Mouse (Mus musculus) heart, postnatal 0 days (tissue): ENCODE measurements around the gene Cinp. TPM values are rescaled to one million over a fixed set of nuclear protein-coding genes. Genes with fewer than 3 reads are reported as not detected.

Source experiments
- ATAC-seq: fragments of 200-750 bp; cut with Nextera tagmentation; 2 replicates; pipeline ENCODE4 v1.8.0; 2017; ENCODE audit warnings: low read depth, moderate number of reproducible peaks, moderate library complexity; ENCODE audit not compliant: insufficient read depth
- DNase-seq: peaks from one replicate; pipeline ENCODE4 v3.0.0-alpha.2; 2016; ENCODE audit warnings: low spot score
- H3K27ac ChIP-seq: fragments of 300-500 bp; sonication (generic); 2 replicates; pipeline ENCODE4 v1.5.1; 2014; ENCODE audit warnings: low read depth, mild to moderate bottlenecking
- H3K27me3 ChIP-seq: fragments of 300-500 bp; sonication (generic); 2 replicates; pipeline ENCODE4 v1.6.1; 2014; ENCODE audit warnings: low read length, mixed read lengths; ENCODE audit not compliant: control insufficient read depth, insufficient read depth
- H3K36me3 ChIP-seq: fragments of 300-500 bp; sonication (generic); replicated peaks from 2 replicates; pipeline ENCODE4 v1.6.1; 2014; ENCODE audit warnings: low read length, mixed read lengths; ENCODE audit not compliant: control insufficient read depth, insufficient read depth
- H3K4me1 ChIP-seq: fragments of 300-500 bp; sonication (generic); 2 replicates; pipeline ENCODE4 v1.6.1; 2014; ENCODE audit warnings: antibody characterized with exemption; ENCODE audit not compliant: control insufficient read depth, insufficient read depth
- H3K4me2 ChIP-seq: fragments of 300-500 bp; sonication (generic); 2 replicates; pipeline ENCODE4 v1.6.1; 2014; ENCODE audit warnings: low read depth, mild to moderate bottlenecking, low read length, moderate library complexity
- H3K4me3 ChIP-seq: fragments of 300-500 bp; sonication (generic); 2 replicates; pipeline ENCODE4 v1.5.1; 2014; ENCODE audit warnings: low read depth, low read length
- H3K9ac ChIP-seq: fragments of 300-500 bp; sonication (generic); replicated peaks from 2 replicates; pipeline ENCODE4 v1.6.1; 2014; ENCODE audit warnings: low read depth, low read length, mixed read lengths
- H3K9me3 ChIP-seq: fragments of 300-500 bp; sonication (generic); replicated peaks from 2 replicates; pipeline ENCODE4 v1.6.1; 2016; ENCODE audit warnings: low read length; ENCODE audit not compliant: control insufficient read depth
- CTCF ChIP-seq: IDR thresholded peaks from 2 replicates; pipeline ENCODE4 v1.5.1; 2016; ENCODE audit warnings: antibody characterized with exemption, control low read depth, low read depth
- EP300 ChIP-seq: IDR thresholded peaks from 2 replicates; pipeline ENCODE4 v1.6.1; 2016; ENCODE audit warnings: antibody characterized with exemption, low read depth
- WGBS: fragments of 180-500 bp; shearing (Covaris S2); extraction: QIAGEN DNeasy Blood & Tissue Kit; methylation state at CpG from one replicate; pipeline ENCODE4 v1.1.7; 2014; 5-methylcytosine and 5-hydroxymethylcytosine counted together
- polyA plus RNA-seq: library from polyadenylated mRNA; unstranded; fragments of >200 nt; fragmentation: Nextera tagmentation; extraction: Ambion mirVana; gene quantifications from 2 replicates; pipeline ENCODE4 v1.2.1, GENCODE M21; 2015
- total RNA-seq: library from RNA; depleted of rRNA; stranded (reverse); fragments of >200 nt; gene quantifications from 2 replicates; pipeline ENCODE4 v1.2.3, GENCODE M21; 2014; ENCODE audit warnings: low replicate concordance

The Cinp gene
- total and polyA plus RNA-seq, 2 experiments from 2014 or later = 47.8 to 91.0 TPM

- DNase-seq (no peak), ATAC-seq (no peak)
- Histone ChIP-seq H3K9me3 (no peaks in the 10 kb centered on the region), H3K27me3 (no peaks in the 10 kb centered on the region), H3K4me1 (no peaks in the 10 kb centered on the region), H3K4me3 (no peak overlapping the region), H3K36me3 (peaks cover 88% of the 10 kb centered on the region), H3K27ac (no peak overlapping the region), H3K9ac (no peak overlapping the region), H3K4me2 (no peak overlapping the region)
- no peak for TF ChIP-seq CTCF
- WGBS = 88% methylated on average over 5 of the region's 5 CpGs
These were observed 17.7 kb downstream of the Cinp start for GRCm38 (mm10) chr12:110871247-110871646.

DNA sequence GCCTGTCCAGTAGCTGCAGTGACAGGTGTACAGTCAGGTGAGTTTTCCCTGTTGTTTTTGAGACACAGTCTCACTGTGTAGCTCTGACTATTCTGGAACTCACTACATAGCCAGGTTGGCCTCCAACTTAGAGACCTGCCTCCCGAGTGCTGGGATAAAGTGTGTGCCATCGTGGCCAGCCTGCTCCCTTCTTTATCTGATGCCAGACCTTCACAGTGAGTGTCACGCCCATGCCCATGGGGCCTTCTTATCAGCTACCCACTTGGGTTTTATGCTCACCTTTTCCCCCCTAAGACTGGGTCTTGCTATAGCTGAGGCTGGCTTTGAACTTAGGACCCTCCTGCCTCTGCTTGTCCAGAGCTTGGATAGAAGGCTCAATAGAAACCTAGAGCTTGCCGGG is 18.8 kb downstream of the Cinp start:
- peaks cover 88% of the 10 kb centered on the region for H3K36me3 ChIP-seq
- no peaks in the 10 kb centered on the region for H3K4me1 ChIP-seq
- no peak overlapping the region for H3K4me2 ChIP-seq
- WGBS = 83% methylated on average over 4 of the region's 4 CpGs
- H3K9ac ChIP-seq = no peak overlapping the region
- H3K4me3 ChIP-seq = no peak overlapping the region
- ATAC-seq = no peak
- no peaks in the 10 kb centered on the region for H3K9me3 ChIP-seq
- no peak for DNase-seq
- H3K27me3 ChIP-seq = no peaks in the 10 kb centered on the region
- TF ChIP-seq EP300 (no peak), CTCF (no peak)
- H3K27ac ChIP-seq = no peak overlapping the region

DNA sequence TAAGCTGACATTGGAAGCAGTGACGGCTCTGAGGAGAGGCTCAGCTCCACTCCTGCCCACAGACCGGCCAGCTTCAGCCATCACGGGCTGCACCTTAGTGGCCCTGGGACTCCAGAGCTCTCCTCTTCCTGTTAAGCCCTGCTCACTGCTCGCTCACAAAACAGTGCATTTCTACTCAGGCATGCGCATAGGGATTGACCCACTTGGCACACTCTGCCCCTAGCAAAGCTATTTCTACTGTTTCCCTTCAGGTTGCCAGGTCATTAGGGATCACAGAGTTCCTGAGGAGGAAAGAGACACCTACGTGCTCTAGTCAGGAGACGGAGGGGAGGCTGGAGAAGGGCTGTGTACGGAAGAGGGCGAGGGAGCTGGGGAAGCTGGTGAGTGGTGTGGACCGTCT is 23.0 kb downstream of the Cinp start:
- ATAC-seq = no peak
- Histone ChIP-seq H3K9me3 (no peaks in the 10 kb centered on the region), H3K4me3 (no peak overlapping the region), H3K27me3 (no peaks in the 10 kb centered on the region), H3K4me1 (no peaks in the 10 kb centered on the region), H3K4me2 (no peak overlapping the region), H3K27ac (no peak overlapping the region), H3K36me3 (peaks cover 71% of the 10 kb centered on the region), H3K9ac (no peak overlapping the region)
- TF ChIP-seq EP300 (no peak), CTCF (no peak)
- WGBS = 90% methylated on average over 10 of the region's 10 CpGs
- DNase-seq = no peak

- Histone ChIP-seq H3K4me2 (no peak overlapping the region), H3K4me3 (no peak overlapping the region), H3K36me3 (peaks cover 71% of the 10 kb centered on the region), H3K27me3 (no peaks in the 10 kb centered on the region), H3K9ac (no peak overlapping the region), H3K9me3 (no peaks in the 10 kb centered on the region), H3K4me1 (no peaks in the 10 kb centered on the region), H3K27ac (no peak overlapping the region)
- no peak for ATAC-seq
- no peak for TF ChIP-seq CTCF
- no peak for TF ChIP-seq EP300
- DNase-seq = no peak
- WGBS = 80% methylated on average over 5 of the region's 6 CpGs
These were observed 23.4 kb downstream of the Cinp start for GRCm38 (mm10) chr12:110865571-110865970.

- ATAC-seq = no peak
- WGBS = 81% methylated on average over 6 of the region's 6 CpGs
- Histone ChIP-seq H3K9me3 (no peaks in the 10 kb centered on the region), H3K4me2 (no peak overlapping the region), H3K27me3 (no peaks in the 10 kb centered on the region), H3K9ac (no peak overlapping the region), H3K36me3 (peaks cover 64% of the 10 kb centered on the region), H3K27ac (no peak overlapping the region), H3K4me3 (no peak overlapping the region), H3K4me1 (no peaks in the 10 kb centered on the region)
- DNase-seq = no peak
- TF ChIP-seq CTCF (no peak), EP300 (no peak)
These were observed 24.9 kb downstream of the Cinp start for GRCm38 (mm10) chr12:110864008-110864407.

DNA sequence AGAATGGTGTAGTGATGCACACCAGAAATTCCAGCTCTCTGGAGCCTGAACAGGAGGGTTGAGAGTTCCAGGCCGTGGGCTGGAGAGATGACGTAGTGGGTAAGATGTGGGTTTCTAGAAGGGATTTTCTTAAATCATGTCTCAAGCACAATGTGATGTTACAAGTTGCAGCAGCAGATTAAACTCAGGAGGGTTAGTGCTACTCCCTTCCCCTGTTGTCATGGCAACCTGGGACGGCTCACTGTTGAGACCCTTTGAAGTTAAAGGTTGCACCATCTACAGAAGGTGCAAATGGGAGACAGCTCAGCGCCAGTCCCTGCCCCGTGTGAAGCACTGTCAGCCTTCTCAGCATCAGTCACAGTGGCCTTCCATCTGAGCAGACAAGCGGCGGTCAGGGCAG is 27.7 kb downstream of the Cinp start:
- ATAC-seq = no peak
- H3K4me1 ChIP-seq = no peaks in the 10 kb centered on the region
- H3K36me3 ChIP-seq = peaks cover 42% of the 10 kb centered on the region
- TF ChIP-seq EP300 (no peak), CTCF (no peak)
- no peak overlapping the region for H3K4me3 ChIP-seq
- H3K9ac ChIP-seq = no peak overlapping the region
- no peaks in the 10 kb centered on the region for H3K27me3 ChIP-seq
- 59% methylated on average over 7 of the region's 7 CpGs for WGBS
- no peaks in the 10 kb centered on the region for H3K9me3 ChIP-seq
- H3K4me2 ChIP-seq = no peak overlapping the region
- no peak for DNase-seq
- no peak overlapping the region for H3K27ac ChIP-seq
